In the genomic region with DNA sequence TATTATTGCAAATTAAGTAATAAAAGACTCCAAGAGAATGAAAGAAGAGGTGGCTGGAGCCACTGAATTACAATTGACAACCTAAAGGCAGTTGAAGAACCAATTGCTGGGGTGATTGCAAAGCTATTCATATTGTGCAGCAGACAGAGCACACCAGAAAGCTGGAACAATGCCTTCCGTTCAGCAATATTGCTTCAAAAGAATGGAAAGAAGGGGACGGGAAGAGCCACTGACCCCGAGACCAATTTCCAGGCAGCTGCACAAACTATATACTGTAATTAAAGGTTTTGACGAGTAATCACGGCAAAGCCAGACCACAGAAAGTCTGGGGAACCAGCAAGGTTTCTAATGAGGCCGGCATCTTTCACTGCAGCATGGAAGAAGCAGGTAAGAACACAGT, we compare ENCODE assay signal across 16 mouse cellular contexts.
DNase-seq lines count a peak whose midpoint lies in the region; ATAC-seq lines count a peak whose summit lies in the region.
"Had no signal": no experiment of that assay in that cellular context is flagged by ENCODE, and none has a peak within 500 bp of the region (broad histone marks: within the 10 kb centered on the region; RNA-seq: fewer than 3 reads in every experiment).

No protein-coding gene starts in this region.

- peaks cover 23% of the 10 kb centered on the region for H3K4me1 ChIP-seq in forebrain, embryonic 12.5 days
- H3K4me1 ChIP-seq in forebrain, embryonic 16.5 days (replicated peaks; ENCODE audit: control insufficient read depth, insufficient read depth, low read length) = peaks cover 5% of the 10 kb centered on the region; the same call in 1 of the 2 replicates
- peaks cover 40% of the 10 kb centered on the region for H3K4me1 ChIP-seq in embryonic facial prominence, embryonic 10.5 days
- peaks cover 1% of the 10 kb centered on the region; the same call in 1 of the 2 replicates for H3K4me1 ChIP-seq in hindbrain, embryonic 15.5 days (replicated peaks)
- H3K4me1 ChIP-seq in midbrain, embryonic 14.5 days (ENCODE audit: control insufficient read depth, insufficient read depth, low read length) = peaks cover 4% of the 10 kb centered on the region; the same call in 1 of the 2 replicates
- H3K4me1 ChIP-seq: liver, embryonic 12.5 days had no signal

- peak overlapping the region; percentile 26; the same call in 1 of the 2 replicates for H3K27ac ChIP-seq in forebrain, embryonic 12.5 days
- H3K27ac ChIP-seq in forebrain, embryonic 16.5 days (ENCODE audit: low read length) = no peak overlapping the region
- 0 out of 2 replicates have a peak overlapping the region, but pooled peaks have one; percentile 14 for H3K27ac ChIP-seq in embryonic facial prominence, embryonic 10.5 days (replicated peaks)
- H3K27ac ChIP-seq in hindbrain, embryonic 15.5 days (replicated peaks) = 0 out of 2 replicates have a peak overlapping the region, but pooled peaks have one; percentile 34
- no peak overlapping the region for H3K27ac ChIP-seq in midbrain, embryonic 14.5 days (replicated peaks; ENCODE audit: low read depth, low read length)
- H3K27ac ChIP-seq: gastrocnemius, adult 2 months; layer of hippocampus, adult 2 months; liver, embryonic 12.5 days had no signal

- ATAC-seq in forebrain, embryonic 12.5 days (ENCODE audit: low FRiP score) = peak; percentile 59; the same call in 1 of the 2 replicates
- ATAC-seq in forebrain, embryonic 16.5 days = no peak
- no peak for ATAC-seq in hindbrain, embryonic 15.5 days (ENCODE audit: low FRiP score, low read depth)
- no peak for ATAC-seq in midbrain, embryonic 14.5 days (ENCODE audit: low FRiP score, low TSS enrichment)
- ATAC-seq: liver, embryonic 12.5 days had no signal

- DNase-seq in embryonic facial prominence, embryonic 10.5 days (ENCODE audit: low spot score) = peak; percentile 35
- peak; percentile 36 for DNase-seq in midbrain, embryonic 14.5 days
- no peak for DNase-seq in kidney, postnatal 14 days
- no peak for DNase-seq in testis, postnatal 14 days (ENCODE audit: low spot score)
- DNase-seq in ovary, postnatal 14 days (ENCODE audit: low spot score) = no peak
- DNase-seq: adrenal gland, adult 8-10 months; gastrocnemius, adult 2 months; heart, postnatal 10 days; kidney, adult 11 months; lung, postnatal 10 days had no signal

- H3K9ac ChIP-seq in forebrain, embryonic 12.5 days = no peak overlapping the region
- no peak overlapping the region for H3K9ac ChIP-seq in forebrain, embryonic 16.5 days (replicated peaks; ENCODE audit: low read depth, low read length)
- H3K9ac ChIP-seq in hindbrain, embryonic 15.5 days = no peak overlapping the region
- H3K9ac ChIP-seq in midbrain, embryonic 14.5 days (replicated peaks; ENCODE audit: low read length) = no peak overlapping the region
- H3K9ac ChIP-seq: liver, embryonic 12.5 days had no signal

- no peaks in the 10 kb centered on the region for H3K36me3 ChIP-seq in forebrain, embryonic 12.5 days (replicated peaks)
- H3K36me3 ChIP-seq in forebrain, embryonic 16.5 days (ENCODE audit: control insufficient read depth, insufficient read depth) = no peaks in the 10 kb centered on the region
- no peaks in the 10 kb centered on the region for H3K36me3 ChIP-seq in embryonic facial prominence, embryonic 10.5 days (replicated peaks)
- H3K36me3 ChIP-seq in hindbrain, embryonic 15.5 days = no peaks in the 10 kb centered on the region
- no peaks in the 10 kb centered on the region for H3K36me3 ChIP-seq in midbrain, embryonic 14.5 days (ENCODE audit: control insufficient read depth, insufficient read depth, low read length)
- H3K36me3 ChIP-seq: liver, embryonic 12.5 days had no signal

- 0 out of 2 replicates have a peak, but pooled peaks cover 6% of the 10 kb centered on the region for H3K27me3 ChIP-seq in forebrain, embryonic 12.5 days
- H3K27me3 ChIP-seq in forebrain, embryonic 16.5 days (replicated peaks; ENCODE audit: control insufficient read depth, insufficient read depth, low read length) = no peaks in the 10 kb centered on the region
- H3K27me3 ChIP-seq in embryonic facial prominence, embryonic 10.5 days (replicated peaks; ENCODE audit: low read depth, poor library complexity, severe bottlenecking) = 0 out of 2 replicates have a peak, but pooled peaks cover 7% of the 10 kb centered on the region
- no peaks in the 10 kb centered on the region for H3K27me3 ChIP-seq in hindbrain, embryonic 15.5 days
- peaks cover 3% of the 10 kb centered on the region; the same call in 1 of the 2 replicates for H3K27me3 ChIP-seq in midbrain, embryonic 14.5 days (ENCODE audit: control insufficient read depth, insufficient read depth, low read length)
- H3K27me3 ChIP-seq: liver, embryonic 12.5 days had no signal

- peak overlapping the region; percentile 11; the same call in 1 of the 2 replicates for H3K4me2 ChIP-seq in forebrain, embryonic 12.5 days
- H3K4me2 ChIP-seq in forebrain, embryonic 16.5 days (ENCODE audit: low read length) = no peak overlapping the region
- peak overlapping the region; percentile 19; the same call in 1 of the 2 replicates for H3K4me2 ChIP-seq in hindbrain, embryonic 15.5 days
- peak overlapping the region; percentile 20; the same call in 1 of the 2 replicates for H3K4me2 ChIP-seq in midbrain, embryonic 14.5 days (ENCODE audit: low read length)
- H3K4me2 ChIP-seq: liver, embryonic 12.5 days had no signal

- H3K4me3 ChIP-seq in forebrain, embryonic 12.5 days (replicated peaks) = no peak overlapping the region
- H3K4me3 ChIP-seq in forebrain, embryonic 16.5 days (replicated peaks; ENCODE audit: low read length) = no peak overlapping the region
- H3K4me3 ChIP-seq in embryonic facial prominence, embryonic 10.5 days = no peak overlapping the region
- H3K4me3 ChIP-seq in hindbrain, embryonic 15.5 days = no peak overlapping the region
- H3K4me3 ChIP-seq in midbrain, embryonic 14.5 days (replicated peaks; ENCODE audit: low read depth, low read length) = no peak overlapping the region
- H3K4me3 ChIP-seq: erythroblast, embryonic 14.5 days; gastrocnemius, adult 2 months; layer of hippocampus, adult 2 months; liver, embryonic 12.5 days had no signal

- WGBS in forebrain, embryonic 12.5 days = 3% methylated on average over 6 of the region's 6 CpGs
- 5% methylated on average over 6 of the region's 6 CpGs for WGBS in forebrain, embryonic 16.5 days
- WGBS in embryonic facial prominence, embryonic 10.5 days = 21% methylated on average over 6 of the region's 6 CpGs
- WGBS in hindbrain, embryonic 15.5 days = 12% methylated on average over 6 of the region's 6 CpGs
- WGBS in midbrain, embryonic 14.5 days = 6% methylated on average over 6 of the region's 6 CpGs

- H3K9me3 ChIP-seq in forebrain, embryonic 12.5 days = no peaks in the 10 kb centered on the region
- H3K9me3 ChIP-seq in forebrain, embryonic 16.5 days (ENCODE audit: control insufficient read depth, low read length) = no peaks in the 10 kb centered on the region
- H3K9me3 ChIP-seq in embryonic facial prominence, embryonic 10.5 days = no peaks in the 10 kb centered on the region
- no peaks in the 10 kb centered on the region for H3K9me3 ChIP-seq in hindbrain, embryonic 15.5 days
- H3K9me3 ChIP-seq in midbrain, embryonic 14.5 days (ENCODE audit: control insufficient read depth, low read length) = no peaks in the 10 kb centered on the region
- H3K9me3 ChIP-seq: liver, embryonic 12.5 days had no signal

Comparison
In these comparisons a context has a peak if more than half of its experiments do, and no peak if none do; other contexts are left out.
1. H3K27ac ChIP-seq: peak in forebrain, embryonic 12.5 days (single experiment), embryonic facial prominence, embryonic 10.5 days (single experiment) and hindbrain, embryonic 15.5 days (single experiment); none in forebrain, embryonic 16.5 days (single experiment) and midbrain, embryonic 14.5 days (single experiment).
2. DNase-seq: peak in embryonic facial prominence, embryonic 10.5 days (single experiment) and midbrain, embryonic 14.5 days (single experiment); none in kidney, postnatal 14 days (single experiment), testis, postnatal 14 days (single experiment) and ovary, postnatal 14 days (single experiment).